Mouse (Mus musculus): ENCODE measurements at regions not wholly inside any gene's neighbourhood (a gene's known extent, or its start where the extent isn't known, plus 50 kb on each side); places are given as distances from the start of the nearest gene placed in this dataset.

GRCm38 (mm10) chr14:25174402-25174801 is 284.6 kb upstream of the Zmiz1 start:
- no peak overlapping the region for H3K27ac ChIP-seq (ENCODE audit: insufficient read depth, low read depth, low read length, poor library complexity, severe bottlenecking)
- H3K9me3 ChIP-seq (ENCODE audit: control insufficient read depth, insufficient read depth, low read depth, low read length) = no peaks in the 10 kb centered on the region
- no peak for DNase-seq (ENCODE audit: low read depth, low spot score)
- in situ Hi-C loops (cut with MboI; ENCODE audit: low sequenced_read_pairs in 2 of 2, unreplicated experiment in 2 of 2) = no loop called here
- TF ChIP-seq ZNF384 (IDR thresholded peaks at IDR 0.05; ENCODE audit: low read depth, low read length) (no peak), CHD2 (IDR thresholded peaks at IDR 0.05; ENCODE audit: low read depth, low read length) (no peak), HCFC1 (IDR thresholded peaks at IDR 0.05; ENCODE audit: borderline replicate concordance, insufficient read depth, low read length) (no peak), ZC3H11A (IDR thresholded peaks at IDR 0.05; ENCODE audit: borderline replicate concordance, low read depth, low read length) (no peak), MAFK (IDR thresholded peaks at IDR 0.05; ENCODE audit: insufficient read depth, low read depth, low read length) (no peak)
- H3K36me3 ChIP-seq (ENCODE audit: control insufficient read depth, insufficient read depth, low read length, poor library complexity, severe bottlenecking) = no peaks in the 10 kb centered on the region
- no peaks in the 10 kb centered on the region for H3K4me1 ChIP-seq (ENCODE audit: control insufficient read depth in 2 of 2, insufficient read depth in 2 of 2, low read length in 2 of 2, poor library complexity in 1 of 2)
- no peak overlapping the region for H3K4me3 ChIP-seq (ENCODE audit: insufficient read depth in 1 of 2, low read depth in 1 of 2, low read length in 2 of 2, poor library complexity in 1 of 2, severe bottlenecking in 1 of 2)
- no peak overlapping the region for H3K9ac ChIP-seq (ENCODE audit: insufficient read depth, low read depth, low read length, poor library complexity, severe bottlenecking)

- no peak for DNase-seq (ENCODE audit: low read depth, low spot score)
- H3K4me3 ChIP-seq (ENCODE audit: insufficient read depth in 1 of 2, low read depth in 1 of 2, low read length in 2 of 2, poor library complexity in 1 of 2, severe bottlenecking in 1 of 2) = no peak overlapping the region
- no peaks in the 10 kb centered on the region for H3K9me3 ChIP-seq (ENCODE audit: control insufficient read depth, insufficient read depth, low read depth, low read length)
- no peaks in the 10 kb centered on the region for H3K4me1 ChIP-seq (ENCODE audit: control insufficient read depth in 2 of 2, insufficient read depth in 2 of 2, low read length in 2 of 2, poor library complexity in 1 of 2)
- H3K36me3 ChIP-seq (ENCODE audit: control insufficient read depth, insufficient read depth, low read length, poor library complexity, severe bottlenecking) = no peaks in the 10 kb centered on the region
- in situ Hi-C loops (cut with MboI; ENCODE audit: low sequenced_read_pairs in 2 of 2, unreplicated experiment in 2 of 2) = no loop called here
- TF ChIP-seq MAFK (IDR thresholded peaks at IDR 0.05; ENCODE audit: insufficient read depth, low read depth, low read length) (no peak), ZNF384 (IDR thresholded peaks at IDR 0.05; ENCODE audit: low read depth, low read length) (no peak), HCFC1 (IDR thresholded peaks at IDR 0.05; ENCODE audit: borderline replicate concordance, insufficient read depth, low read length) (no peak), ZC3H11A (IDR thresholded peaks at IDR 0.05; ENCODE audit: borderline replicate concordance, low read depth, low read length) (no peak)
- no peak overlapping the region for H3K9ac ChIP-seq (ENCODE audit: insufficient read depth, low read depth, low read length, poor library complexity, severe bottlenecking)
- H3K27ac ChIP-seq (ENCODE audit: insufficient read depth, low read depth, low read length, poor library complexity, severe bottlenecking) = no peak overlapping the region
Observed at GRCm38 (mm10) chr14:25176206-25176605, 282.8 kb upstream of the Zmiz1 start.

- H3K36me3 ChIP-seq (ENCODE audit: control insufficient read depth, insufficient read depth, low read length, poor library complexity, severe bottlenecking) = no peaks in the 10 kb centered on the region
- no peak for DNase-seq (ENCODE audit: low read depth, low spot score)
- in situ Hi-C loops (cut with MboI; ENCODE audit: low sequenced_read_pairs in 2 of 2, unreplicated experiment in 2 of 2) = no loop called here
- H3K27ac ChIP-seq (ENCODE audit: insufficient read depth, low read depth, low read length, poor library complexity, severe bottlenecking) = no peak overlapping the region
- no peaks in the 10 kb centered on the region for H3K9me3 ChIP-seq (ENCODE audit: control insufficient read depth, insufficient read depth, low read depth, low read length)
- TF ChIP-seq HCFC1 (IDR thresholded peaks at IDR 0.05; ENCODE audit: borderline replicate concordance, insufficient read depth, low read length) (no peak), MAFK (IDR thresholded peaks at IDR 0.05; ENCODE audit: insufficient read depth, low read depth, low read length) (no peak), ZNF384 (IDR thresholded peaks at IDR 0.05; ENCODE audit: low read depth, low read length) (no peak), ZC3H11A (IDR thresholded peaks at IDR 0.05; ENCODE audit: borderline replicate concordance, low read depth, low read length) (no peak), CHD2 (IDR thresholded peaks at IDR 0.05; ENCODE audit: low read depth, low read length) (no peak)
- H3K4me3 ChIP-seq (ENCODE audit: insufficient read depth in 1 of 2, low read depth in 1 of 2, low read length in 2 of 2, poor library complexity in 1 of 2, severe bottlenecking in 1 of 2) = no peak overlapping the region
- no peak overlapping the region for H3K9ac ChIP-seq (ENCODE audit: insufficient read depth, low read depth, low read length, poor library complexity, severe bottlenecking)
- 0 out of 4 replicates have a peak, but pooled peaks cover 0 to 5% of the 10 kb centered on the region in 2 experiments for H3K4me1 ChIP-seq (ENCODE audit: control insufficient read depth in 2 of 2, insufficient read depth in 2 of 2, low read length in 2 of 2, poor library complexity in 1 of 2)
Observed at GRCm38 (mm10) chr14:25180126-25180525, 278.9 kb upstream of the Zmiz1 start.

DNA sequence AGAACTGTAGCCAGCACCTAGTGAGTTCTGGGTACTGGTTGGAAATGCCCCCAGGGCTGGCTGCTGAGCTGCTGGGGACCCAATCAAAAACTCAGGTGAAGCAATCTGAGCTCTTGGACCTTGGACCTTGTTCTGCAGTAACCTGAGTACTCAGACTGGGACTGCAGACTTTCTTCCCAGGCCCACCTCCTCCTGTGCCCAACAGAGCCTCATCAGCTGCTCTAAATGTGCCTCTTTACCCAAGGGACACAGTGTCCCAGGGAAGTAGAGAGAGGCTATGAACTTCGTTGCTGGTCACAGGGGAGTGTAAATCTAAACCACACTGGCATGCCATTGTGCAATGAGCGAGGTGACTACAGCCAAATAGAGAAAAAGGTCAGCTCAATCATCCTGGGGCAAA is 277.6 kb upstream of the Zmiz1 start:
- no peak overlapping the region for H3K9ac ChIP-seq (ENCODE audit: insufficient read depth, low read depth, low read length, poor library complexity, severe bottlenecking)
- no peak for TF ChIP-seq HCFC1 (IDR thresholded peaks at IDR 0.05; ENCODE audit: borderline replicate concordance, insufficient read depth, low read length)
- no peak overlapping the region for H3K27ac ChIP-seq (ENCODE audit: insufficient read depth, low read depth, low read length, poor library complexity, severe bottlenecking)
- no peaks in the 10 kb centered on the region for H3K36me3 ChIP-seq (ENCODE audit: control insufficient read depth, insufficient read depth, low read length, poor library complexity, severe bottlenecking)
- H3K4me1 ChIP-seq (ENCODE audit: control insufficient read depth in 2 of 2, insufficient read depth in 2 of 2, low read length in 2 of 2, poor library complexity in 1 of 2) = 0 out of 4 replicates have a peak, but pooled peaks cover 0 to 5% of the 10 kb centered on the region in 2 experiments
- in situ Hi-C loops (cut with MboI; ENCODE audit: low sequenced_read_pairs in 2 of 2, unreplicated experiment in 2 of 2) = no loop called here
- H3K4me3 ChIP-seq (ENCODE audit: insufficient read depth in 1 of 2, low read depth in 1 of 2, low read length in 2 of 2, poor library complexity in 1 of 2, severe bottlenecking in 1 of 2) = no peak overlapping the region
- H3K9me3 ChIP-seq (ENCODE audit: control insufficient read depth, insufficient read depth, low read depth, low read length) = no peaks in the 10 kb centered on the region
- no peak for DNase-seq (ENCODE audit: low read depth, low spot score)

DNA sequence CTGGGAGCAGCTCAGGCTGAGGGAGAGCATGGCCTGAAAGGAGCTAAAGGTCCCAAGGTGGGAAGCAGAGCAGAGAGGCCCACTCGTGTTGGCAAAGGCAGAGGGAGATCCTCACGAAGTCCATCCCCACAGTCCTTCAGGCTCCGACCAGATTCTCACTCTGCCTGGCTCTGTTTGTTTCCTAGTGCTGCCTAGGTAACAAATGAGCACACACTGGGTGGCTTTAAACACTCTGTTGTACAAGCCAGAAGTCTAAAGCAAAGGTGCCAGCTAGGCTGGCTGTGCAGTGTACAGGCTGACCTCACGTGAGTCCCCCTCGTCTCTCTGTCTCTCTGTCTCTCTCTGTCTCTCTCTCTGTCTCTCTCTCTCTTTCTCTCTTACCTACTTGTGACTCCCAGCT is 274.9 kb upstream of the Zmiz1 start:
- in situ Hi-C loops (cut with MboI; ENCODE audit: low sequenced_read_pairs in 2 of 2, unreplicated experiment in 2 of 2) = no loop called here
- Histone ChIP-seq H3K9me3 (ENCODE audit: control insufficient read depth, insufficient read depth, low read depth, low read length) (no peaks in the 10 kb centered on the region), H3K27ac (ENCODE audit: insufficient read depth, low read depth, low read length, poor library complexity, severe bottlenecking) (no peak overlapping the region), H3K4me3 (ENCODE audit: insufficient read depth in 1 of 2, low read depth in 1 of 2, low read length in 2 of 2, poor library complexity in 1 of 2, severe bottlenecking in 1 of 2) (no peak overlapping the region), H3K36me3 (ENCODE audit: control insufficient read depth, insufficient read depth, low read length, poor library complexity, severe bottlenecking) (no peaks in the 10 kb centered on the region), H3K9ac (ENCODE audit: insufficient read depth, low read depth, low read length, poor library complexity, severe bottlenecking) (no peak overlapping the region), H3K4me1 (ENCODE audit: control insufficient read depth in 2 of 2, insufficient read depth in 2 of 2, low read length in 2 of 2, poor library complexity in 1 of 2) (0 out of 4 replicates have a peak, but pooled peaks cover 0 to 5% of the 10 kb centered on the region in 2 experiments)
- no peak for DNase-seq (ENCODE audit: low read depth, low spot score)
- TF ChIP-seq HCFC1 (IDR thresholded peaks at IDR 0.05; ENCODE audit: borderline replicate concordance, insufficient read depth, low read length) = no peak
- no peak for TF ChIP-seq ZC3H11A (IDR thresholded peaks at IDR 0.05; ENCODE audit: borderline replicate concordance, low read depth, low read length)
- no peak for TF ChIP-seq MAFK (IDR thresholded peaks at IDR 0.05; ENCODE audit: insufficient read depth, low read depth, low read length)
- no peak for TF ChIP-seq ZNF384 (IDR thresholded peaks at IDR 0.05; ENCODE audit: low read depth, low read length)
- no peak for TF ChIP-seq CHD2 (IDR thresholded peaks at IDR 0.05; ENCODE audit: low read depth, low read length)
